ENCODE assay signal across 8 mouse cellular contexts in the genomic region with DNA sequence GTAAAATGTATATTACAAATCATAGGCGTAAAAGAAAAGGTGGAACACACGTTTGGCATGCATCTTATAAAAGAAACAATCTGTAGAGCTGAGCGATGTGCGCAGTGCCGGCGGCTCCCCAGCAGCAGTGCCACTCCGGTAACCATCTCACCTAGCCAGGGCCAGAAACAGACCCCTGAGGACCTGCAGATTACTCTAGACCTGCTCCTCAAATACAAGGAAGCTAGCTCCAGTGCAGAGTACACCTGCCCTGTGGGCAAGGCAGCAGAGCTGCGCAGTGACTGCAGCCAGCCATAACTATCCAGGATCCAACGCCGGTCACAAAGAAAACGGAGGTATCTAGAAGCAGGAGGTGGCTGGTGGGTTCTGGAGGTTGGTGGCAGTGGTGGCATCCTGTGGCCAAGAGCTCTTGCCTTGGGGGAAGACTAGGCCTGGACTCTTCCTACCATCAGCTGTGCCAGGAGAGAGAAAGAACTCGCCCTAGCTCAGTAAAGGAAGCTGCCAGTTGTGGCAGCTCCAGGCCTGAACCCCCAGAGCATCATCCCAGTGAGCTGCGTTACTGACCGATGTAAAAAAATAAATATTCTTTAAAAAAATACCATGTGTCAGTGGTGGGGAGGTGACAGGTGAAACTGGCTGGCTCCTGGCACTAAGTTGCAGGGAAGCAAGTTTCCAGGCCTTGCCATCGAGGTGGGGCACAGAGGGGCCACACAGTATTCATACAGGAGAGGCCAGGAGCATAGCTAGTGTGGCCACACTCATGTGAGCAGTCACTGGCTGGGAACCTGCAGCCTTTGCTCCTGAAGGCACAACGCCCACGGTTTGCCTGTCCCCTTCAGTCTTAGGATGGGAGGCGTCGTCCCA. TPM values are rescaled to one million over a fixed set of nuclear protein-coding genes. Genes with fewer than 3 reads are reported as not detected.
DNase-seq lines count a peak whose midpoint lies in the region; ATAC-seq and TF ChIP-seq lines count a peak whose summit lies in the region.

No protein-coding gene starts in this region.

- no peak for TF ChIP-seq CTCF in lung, postnatal 0 days (IDR thresholded peaks at IDR 0.05)
- TF ChIP-seq CTCF in lung, adult 2 months (IDR thresholded peaks at IDR 0.05; ENCODE audit: insufficient read depth, low read length), result no peak
- no peak for TF ChIP-seq CTCF in kidney, postnatal 0 days (IDR thresholded peaks at IDR 0.05; ENCODE audit: low read depth)

- DNase-seq in lung, postnatal 0 days (ENCODE audit: low spot score), result no peak
- no peak for DNase-seq in lung, adult 2 months
- no peak for DNase-seq in kidney, postnatal 0 days (ENCODE audit: low spot score)
- DNase-seq in right cerebral cortex, postnatal 36 days (ENCODE audit: low spot score in 2 of 2), result no peak
- DNase-seq in gastrocnemius, postnatal 4 days (ENCODE audit: low spot score in 2 of 2), result no peak
- DNase-seq in frontal cortex, postnatal 10 days (ENCODE audit: low spot score in 2 of 2), result no peak

- H3K4me3 ChIP-seq in lung, postnatal 0 days (ENCODE audit: low read depth, low read length), result no peak overlapping the region
- no peak overlapping the region for H3K4me3 ChIP-seq in lung, adult 2 months (replicated peaks; ENCODE audit: extremely low read depth, low read depth, low read length)
- peak overlapping the region; percentile 69 for H3K4me3 ChIP-seq in forebrain, embryonic 15.5 days
- H3K4me3 ChIP-seq in kidney, postnatal 0 days (replicated peaks; ENCODE audit: low read depth, low read length), result no peak overlapping the region
- H3K4me3 ChIP-seq in neural tube, embryonic 15.5 days (replicated peaks), result peak overlapping the region; percentile 95; the same call in 1 of the 2 replicates

- 86% methylated on average over 19 of the region's 19 CpGs for WGBS in lung, postnatal 0 days
- WGBS in lung, adult 2 months, result 87% methylated on average over 19 of the region's 19 CpGs
- 90% methylated on average over 19 of the region's 19 CpGs for WGBS in forebrain, embryonic 15.5 days
- 91% methylated on average over 19 of the region's 19 CpGs for WGBS in kidney, postnatal 0 days
- WGBS in neural tube, embryonic 15.5 days, result 89% methylated on average over 19 of the region's 19 CpGs

- H3K27me3 ChIP-seq in lung, postnatal 0 days (replicated peaks; ENCODE audit: insufficient read depth, low read length), result no peaks in the 10 kb centered on the region
- H3K27me3 ChIP-seq in forebrain, embryonic 15.5 days, result no peaks in the 10 kb centered on the region
- no peaks in the 10 kb centered on the region for H3K27me3 ChIP-seq in kidney, postnatal 0 days (ENCODE audit: insufficient read depth, low read length)
- no peaks in the 10 kb centered on the region for H3K27me3 ChIP-seq in neural tube, embryonic 15.5 days (replicated peaks)

- H3K9ac ChIP-seq in lung, postnatal 0 days (replicated peaks; ENCODE audit: low read depth), result no peak overlapping the region
- H3K9ac ChIP-seq in forebrain, embryonic 15.5 days (replicated peaks), result no peak overlapping the region
- peak overlapping the region; percentile 40; the same call in 1 of the 2 replicates for H3K9ac ChIP-seq in kidney, postnatal 0 days (ENCODE audit: low read depth, low read length)
- H3K9ac ChIP-seq in neural tube, embryonic 15.5 days (replicated peaks), result no peak overlapping the region

- no peak for TF ChIP-seq POLR2A in lung, adult 2 months (IDR thresholded peaks at IDR 0.05; ENCODE audit: borderline replicate concordance, extremely low read depth, low read depth, low read length)

- H3K9me3 ChIP-seq in lung, postnatal 0 days (ENCODE audit: low read length), result no peaks in the 10 kb centered on the region
- no peaks in the 10 kb centered on the region for H3K9me3 ChIP-seq in forebrain, embryonic 15.5 days
- no peaks in the 10 kb centered on the region for H3K9me3 ChIP-seq in kidney, postnatal 0 days (replicated peaks; ENCODE audit: low read length)
- no peaks in the 10 kb centered on the region for H3K9me3 ChIP-seq in neural tube, embryonic 15.5 days (replicated peaks)

- no peak for TF ChIP-seq EP300 in lung, postnatal 0 days (IDR thresholded peaks at IDR 0.05)

- H3K36me3 ChIP-seq in lung, postnatal 0 days (ENCODE audit: insufficient read depth, low read length), result no peaks in the 10 kb centered on the region
- H3K36me3 ChIP-seq in forebrain, embryonic 15.5 days, result peaks cover 45% of the 10 kb centered on the region
- H3K36me3 ChIP-seq in kidney, postnatal 0 days (ENCODE audit: insufficient read depth, low read length), result peaks cover 24% of the 10 kb centered on the region
- H3K36me3 ChIP-seq in neural tube, embryonic 15.5 days, result peaks cover 52% of the 10 kb centered on the region

- H3K4me2 ChIP-seq in lung, postnatal 0 days (replicated peaks; ENCODE audit: low read depth, low read length), result peak overlapping the region; percentile 69
- H3K4me2 ChIP-seq in forebrain, embryonic 15.5 days (replicated peaks), result peak overlapping the region; percentile 39
- H3K4me2 ChIP-seq in kidney, postnatal 0 days (ENCODE audit: low read length), result peak overlapping the region; percentile 35; the same call in 1 of the 2 replicates
- H3K4me2 ChIP-seq in neural tube, embryonic 15.5 days, result peak overlapping the region; percentile 95

- no peak for ATAC-seq in lung, postnatal 0 days
- no peak for ATAC-seq in forebrain, embryonic 15.5 days (replicated peaks)
- ATAC-seq in kidney, postnatal 0 days (replicated peaks; ENCODE audit: low FRiP score, low read depth), result no peak
- ATAC-seq in neural tube, embryonic 15.5 days (ENCODE audit: low FRiP score), result no peak

- peaks cover 10% of the 10 kb centered on the region for H3K4me1 ChIP-seq in lung, postnatal 0 days (ENCODE audit: insufficient read depth, low read depth, low read length)
- H3K4me1 ChIP-seq in lung, adult 2 months (ENCODE audit: control insufficient read depth, insufficient read depth, low read length), result peaks cover 7% of the 10 kb centered on the region; the same call in 1 of the 2 replicates
- H3K4me1 ChIP-seq in forebrain, embryonic 15.5 days, result peaks cover 17% of the 10 kb centered on the region
- peaks cover 7% of the 10 kb centered on the region; the same call in 1 of the 2 replicates for H3K4me1 ChIP-seq in kidney, postnatal 0 days (replicated peaks; ENCODE audit: insufficient read depth, low read length)
- H3K4me1 ChIP-seq in neural tube, embryonic 15.5 days, result peaks cover 31% of the 10 kb centered on the region

- H3K27ac ChIP-seq in lung, postnatal 0 days (ENCODE audit: low read length), result 0 out of 2 replicates have a peak overlapping the region, but pooled peaks have one; percentile 10
- H3K27ac ChIP-seq in forebrain, embryonic 15.5 days (replicated peaks), result 0 out of 2 replicates have a peak overlapping the region, but pooled peaks have one; percentile 12
- peak overlapping the region; percentile 61 for H3K27ac ChIP-seq in kidney, postnatal 0 days
- peak overlapping the region; percentile 65 for H3K27ac ChIP-seq in neural tube, embryonic 15.5 days (replicated peaks)

RNA-seq across cellular contexts. Expression of gene Timm13, which starts 0.9 kb away (rescaled TPM):
- 211 and 233 TPM in 2 replicates for polyA plus RNA-seq in lung, postnatal 0 days (2015; fragmentation: Nextera tagmentation; extraction: Ambion mirVana)
- 157 and 196 TPM in 2 replicates for polyA plus RNA-seq in lung, adult 2 months (2012; rRNA removed)
- 326 and 357 TPM in 2 replicates for polyA plus RNA-seq in forebrain, embryonic 15.5 days (2015; fragmentation: Nextera tagmentation; extraction: Ambion mirVana)
- polyA plus RNA-seq in kidney, postnatal 0 days (2015; fragmentation: Nextera tagmentation; extraction: Ambion mirVana), result 434 and 437 TPM in 2 replicates
- polyA plus RNA-seq in neural tube, embryonic 15.5 days (2015; fragmentation: Nextera tagmentation; extraction: Ambion mirVana), result 333 and 359 TPM in 2 replicates
- total RNA-seq in gastrocnemius, postnatal 4 days (2021), result 100 to 1,000 TPM; 120 to 134 TPM

RNA-seq across cellular contexts. Expression of gene Lmnb2, which starts 16.4 kb away (rescaled TPM):
- 6.9 and 7.3 TPM in 2 replicates for polyA plus RNA-seq in lung, postnatal 0 days (2015; fragmentation: Nextera tagmentation; extraction: Ambion mirVana)
- polyA plus RNA-seq in lung, adult 2 months (2012; rRNA removed), result 9.4 and 11.3 TPM in 2 replicates
- polyA plus RNA-seq in forebrain, embryonic 15.5 days (2015; fragmentation: Nextera tagmentation; extraction: Ambion mirVana), result 50.6 and 53.5 TPM in 2 replicates
- 21.9 and 26.0 TPM in 2 replicates for polyA plus RNA-seq in kidney, postnatal 0 days (2015; fragmentation: Nextera tagmentation; extraction: Ambion mirVana)
- polyA plus RNA-seq in neural tube, embryonic 15.5 days (2015; fragmentation: Nextera tagmentation; extraction: Ambion mirVana), result 39.0 and 39.9 TPM in 2 replicates
- total RNA-seq in gastrocnemius, postnatal 4 days (2021), result 10 to 100 TPM; 46.8 to 50.5 TPM

RNA-seq across cellular contexts. Expression of gene Gadd45b, which starts 28.2 kb away (rescaled TPM):
- 131 and 145 TPM in 2 replicates for polyA plus RNA-seq in lung, postnatal 0 days (2015; fragmentation: Nextera tagmentation; extraction: Ambion mirVana)
- polyA plus RNA-seq in lung, adult 2 months (2012; rRNA removed), result 103 and 120 TPM in 2 replicates
- polyA plus RNA-seq in forebrain, embryonic 15.5 days (2015; fragmentation: Nextera tagmentation; extraction: Ambion mirVana), result 5.5 and 5.9 TPM in 2 replicates
- polyA plus RNA-seq in kidney, postnatal 0 days (2015; fragmentation: Nextera tagmentation; extraction: Ambion mirVana), result 17.4 and 20.8 TPM in 2 replicates
- 9.0 and 11.1 TPM in 2 replicates for polyA plus RNA-seq in neural tube, embryonic 15.5 days (2015; fragmentation: Nextera tagmentation; extraction: Ambion mirVana)
- total RNA-seq in gastrocnemius, postnatal 4 days (2021), result 10 to 100 TPM; 13.5 to 16.3 TPM

RNA-seq across cellular contexts. Expression of gene Tmprss9, which starts 30.0 kb away (rescaled TPM):
- 0.04 TPM in 1 of 2 replicates, not detected in the other for polyA plus RNA-seq in lung, postnatal 0 days (2015; fragmentation: Nextera tagmentation; extraction: Ambion mirVana)
- 0.06 and 0.07 TPM in 2 replicates for polyA plus RNA-seq in lung, adult 2 months (2012; rRNA removed)
- polyA plus RNA-seq in forebrain, embryonic 15.5 days (2015; fragmentation: Nextera tagmentation; extraction: Ambion mirVana), result 0.06 and 0.15 TPM in 2 replicates
- 0.04 TPM in 1 of 2 replicates, not detected in the other for polyA plus RNA-seq in kidney, postnatal 0 days (2015; fragmentation: Nextera tagmentation; extraction: Ambion mirVana)
- polyA plus RNA-seq in neural tube, embryonic 15.5 days (2015; fragmentation: Nextera tagmentation; extraction: Ambion mirVana), result 0.09 and 0.35 TPM in 2 replicates
- under 1 TPM in 1 of 2 experiments, not detected in 1; 0.10 TPM for total RNA-seq in gastrocnemius, postnatal 4 days (2021)

RNA-seq across cellular contexts. Expression of gene Sppl2b, which starts 46.6 kb away (rescaled TPM):
- polyA plus RNA-seq in lung, postnatal 0 days (2015; fragmentation: Nextera tagmentation; extraction: Ambion mirVana), result 26.5 and 26.8 TPM in 2 replicates
- 91.7 and 93.9 TPM in 2 replicates for polyA plus RNA-seq in lung, adult 2 months (2012; rRNA removed)
- polyA plus RNA-seq in forebrain, embryonic 15.5 days (2015; fragmentation: Nextera tagmentation; extraction: Ambion mirVana), result 58.7 and 61.0 TPM in 2 replicates
- polyA plus RNA-seq in kidney, postnatal 0 days (2015; fragmentation: Nextera tagmentation; extraction: Ambion mirVana), result 34.3 and 36.1 TPM in 2 replicates
- polyA plus RNA-seq in neural tube, embryonic 15.5 days (2015; fragmentation: Nextera tagmentation; extraction: Ambion mirVana), result 78.6 and 84.1 TPM in 2 replicates
- 10 to 100 TPM; 30.9 to 38.6 TPM for total RNA-seq in gastrocnemius, postnatal 4 days (2021)

Comparison
In these comparisons a context has a peak if more than half of its experiments do, and no peak if none do; other contexts are left out.
1. H3K27ac ChIP-seq: peak in every context shown above with its lines; median percentile 65 in neural tube, embryonic 15.5 days; 61 in kidney, postnatal 0 days; 12 in forebrain, embryonic 15.5 days; 10 in lung, postnatal 0 days.
2. H3K4me2 ChIP-seq: peak in every context shown above with its lines; median percentile 95 in neural tube, embryonic 15.5 days; 69 in lung, postnatal 0 days; 39 in forebrain, embryonic 15.5 days; 35 in kidney, postnatal 0 days.
3. H3K4me3 ChIP-seq: peak in forebrain, embryonic 15.5 days (single experiment) and neural tube, embryonic 15.5 days (single experiment); none in lung, postnatal 0 days (single experiment), lung, adult 2 months (single experiment) and kidney, postnatal 0 days (single experiment).